ENCODE assay signal across 8 mouse cellular contexts in the genomic region with DNA sequence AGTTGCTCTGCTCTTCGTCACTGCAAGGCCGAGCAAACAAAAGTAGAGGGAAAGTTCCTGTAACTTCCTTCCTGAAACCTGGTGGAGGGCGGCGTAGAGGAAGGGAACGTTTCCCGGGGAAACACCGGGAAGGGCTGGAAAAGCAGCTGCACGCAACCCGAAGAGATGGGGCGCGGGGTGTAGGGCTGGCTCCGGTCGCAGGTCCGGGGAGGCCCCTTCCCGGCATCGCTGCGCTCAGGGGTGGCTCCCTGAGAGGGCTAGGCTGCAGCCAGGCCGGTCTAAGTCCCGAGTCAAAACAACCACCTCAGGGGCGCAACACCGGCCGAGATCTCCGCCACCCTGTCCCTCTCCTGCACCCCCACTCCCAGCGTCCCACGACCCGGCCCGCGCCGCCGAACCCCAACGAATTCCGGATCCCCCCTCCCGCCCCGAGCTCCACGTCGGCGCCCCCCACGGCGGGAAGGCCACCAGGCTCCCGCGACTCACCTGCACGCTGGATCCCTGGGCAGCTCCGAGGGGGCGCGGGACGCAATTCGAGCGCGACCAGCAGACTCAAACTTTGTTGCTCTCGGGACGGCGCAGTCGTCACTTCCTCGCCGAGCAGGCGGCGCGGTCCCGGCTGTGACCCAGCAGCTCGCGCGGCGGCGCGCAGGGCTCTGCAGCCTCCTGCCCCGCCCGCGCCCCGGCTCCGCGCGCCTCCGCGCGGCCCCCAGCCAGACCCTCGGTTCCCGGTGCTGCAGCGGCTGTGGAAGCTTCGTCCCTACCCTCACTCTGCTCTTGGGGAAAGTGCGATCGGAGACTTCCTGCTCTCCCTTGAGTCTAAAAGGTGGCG. TPM values are rescaled to one million over a fixed set of nuclear protein-coding genes. Genes with fewer than 3 reads are reported as not detected.
DNase-seq lines count a peak whose midpoint lies in the region; ATAC-seq and TF ChIP-seq lines count a peak whose summit lies in the region.

TSS of gene Elmsan1 (minus strand) at position 593 of the 832 bp plus-strand sequence.

- H3K9ac ChIP-seq in embryonic facial prominence, embryonic 11.5 days (replicated peaks; ENCODE audit: low read length) = peak within 1 kb of the TSS; percentile 86
- H3K9ac ChIP-seq in heart, adult 2 months (ENCODE audit: low read depth, low read length) = peak within 1 kb of the TSS; percentile 94
- H3K9ac ChIP-seq in limb, embryonic 13.5 days = peak within 1 kb of the TSS; percentile 89
- peak within 1 kb of the TSS; percentile 79 for H3K9ac ChIP-seq in midbrain, embryonic 13.5 days (replicated peaks)

- H3K79me2 ChIP-seq in heart, adult 2 months (replicated peaks; ENCODE audit: control insufficient read depth, insufficient read depth, low read length) = peaks cover 3% of the 10 kb centered on the region

- peak; percentile 47 to 69 for DNase-seq in left cerebral cortex, adult 18-20 months (ENCODE audit: low spot score in 2 of 2)
- no peak for DNase-seq in left cerebral cortex, adult 11 months (ENCODE audit: low spot score)
- DNase-seq in embryonic facial prominence, embryonic 11.5 days (ENCODE audit: low spot score) = peak; percentile 87
- peak; percentile 89 to 91 for DNase-seq in heart, adult 2 months
- DNase-seq in kidney, adult 18-20 months = peak; percentile 85
- peak; percentile 71 to 81 for DNase-seq in spleen, adult 18-20 months

- TF ChIP-seq EP300 in heart, adult 2 months (IDR thresholded peaks at IDR 0.05; ENCODE audit: insufficient read depth, low read depth, low read length) = 0 out of 2 replicates have a peak, but pooled peaks have one; percentile 45

- TF ChIP-seq CTCF in heart, adult 2 months (IDR thresholded peaks at IDR 0.05) = no peak

- no peaks in the 10 kb centered on the region; the same call in 1 of the 2 replicates for H3K4me1 ChIP-seq in embryonic facial prominence, embryonic 11.5 days (ENCODE audit: control insufficient read depth, insufficient read depth, low read length)
- peaks cover 19% of the 10 kb centered on the region for H3K4me1 ChIP-seq in heart, adult 2 months (ENCODE audit: control insufficient read depth, insufficient read depth, low read length)
- peaks cover 62% of the 10 kb centered on the region for H3K4me1 ChIP-seq in limb, embryonic 13.5 days
- H3K4me1 ChIP-seq in midbrain, embryonic 13.5 days (replicated peaks) = peaks cover 72% of the 10 kb centered on the region

- H3K9me3 ChIP-seq in embryonic facial prominence, embryonic 11.5 days (replicated peaks; ENCODE audit: control insufficient read depth, low read length) = no peaks in the 10 kb centered on the region
- H3K9me3 ChIP-seq in limb, embryonic 13.5 days = no peaks in the 10 kb centered on the region
- H3K9me3 ChIP-seq in midbrain, embryonic 13.5 days = no peaks in the 10 kb centered on the region

- H3K4me3 ChIP-seq in embryonic facial prominence, embryonic 11.5 days (ENCODE audit: low read depth, low read length) = peak within 1 kb of the TSS; percentile 74
- H3K4me3 ChIP-seq in heart, adult 2 months = peak within 1 kb of the TSS; percentile 91
- H3K4me3 ChIP-seq in limb, embryonic 13.5 days = peak within 1 kb of the TSS; percentile 87
- H3K4me3 ChIP-seq in midbrain, embryonic 13.5 days (replicated peaks) = peak within 1 kb of the TSS; percentile 74

- no peaks in the 10 kb centered on the region for H3K36me3 ChIP-seq in embryonic facial prominence, embryonic 11.5 days (replicated peaks; ENCODE audit: control insufficient read depth, insufficient read depth, low read depth, low read length)
- H3K36me3 ChIP-seq in heart, adult 2 months (ENCODE audit: control insufficient read depth, insufficient read depth, low read length) = no peaks in the 10 kb centered on the region; the same call in 1 of the 2 replicates
- H3K36me3 ChIP-seq in limb, embryonic 13.5 days = peaks cover 10% of the 10 kb centered on the region; the same call in 1 of the 2 replicates
- no peaks in the 10 kb centered on the region for H3K36me3 ChIP-seq in midbrain, embryonic 13.5 days

- ATAC-seq in embryonic facial prominence, embryonic 11.5 days (replicated peaks; ENCODE audit: insufficient number of reproducible peaks, low FRiP score, low TSS enrichment, low read depth) = peak; percentile 77
- ATAC-seq in limb, embryonic 13.5 days (ENCODE audit: low FRiP score, low read depth) = peak; percentile 84
- peak; percentile 74 for ATAC-seq in midbrain, embryonic 13.5 days

- 0% methylated on average over 75 of the region's 82 CpGs for WGBS in embryonic facial prominence, embryonic 11.5 days
- under 1% methylated on average over 81 of the region's 82 CpGs for WGBS in heart, adult 2 months
- WGBS in limb, embryonic 13.5 days = under 1% methylated on average over 80 of the region's 82 CpGs
- WGBS in midbrain, embryonic 13.5 days = under 1% methylated on average over 82 of the region's 82 CpGs

- peak within 1 kb of the TSS; percentile 41 for H3K4me2 ChIP-seq in embryonic facial prominence, embryonic 11.5 days (ENCODE audit: low read depth, low read length)
- peak within 1 kb of the TSS; percentile 84 for H3K4me2 ChIP-seq in limb, embryonic 13.5 days (replicated peaks)
- H3K4me2 ChIP-seq in midbrain, embryonic 13.5 days (replicated peaks) = peak within 1 kb of the TSS; percentile 99

- intact Hi-C loops in heart, adult 2 months (cut with DNase I) = loop anchor here (1.0 kb wide), 2 partner anchors 24 to 44 kb away; no protein-coding TSS in a partner anchor

- TF ChIP-seq POLR2A in heart, adult 2 months (IDR thresholded peaks at IDR 0.05; ENCODE audit: insufficient read depth, low read depth, low read length) = peak; percentile 80

- no peaks in the 10 kb centered on the region for H3K27me3 ChIP-seq in embryonic facial prominence, embryonic 11.5 days (ENCODE audit: control insufficient read depth, insufficient read depth, low read length)
- no peaks in the 10 kb centered on the region for H3K27me3 ChIP-seq in heart, adult 2 months (ENCODE audit: control insufficient read depth, insufficient read depth, low read length)
- H3K27me3 ChIP-seq in limb, embryonic 13.5 days = 0 out of 2 replicates have a peak, but pooled peaks cover 3% of the 10 kb centered on the region
- H3K27me3 ChIP-seq in midbrain, embryonic 13.5 days = peaks cover 10% of the 10 kb centered on the region; the same call in 1 of the 2 replicates

- H3K27ac ChIP-seq in embryonic facial prominence, embryonic 11.5 days (replicated peaks; ENCODE audit: low read depth, low read length) = peak within 1 kb of the TSS; percentile 15
- H3K27ac ChIP-seq in heart, adult 2 months = peak within 1 kb of the TSS; percentile 92
- peak within 1 kb of the TSS; percentile 92 for H3K27ac ChIP-seq in limb, embryonic 13.5 days
- peak within 1 kb of the TSS; percentile 65 for H3K27ac ChIP-seq in midbrain, embryonic 13.5 days

RNA-seq across cellular contexts. Expression of gene Elmsan1, which starts in this region (rescaled TPM):
- total RNA-seq in left cerebral cortex, adult 18-20 months (2021) = 10 to 100 TPM; 18.2 to 19.8 TPM
- polyA plus RNA-seq in embryonic facial prominence, embryonic 11.5 days (2014; fragmentation: Nextera tagmentation; extraction: Ambion mirVana) = 3.6 and 4.1 TPM in 2 replicates
- 10 to 100 TPM; 12.3 to 14.7 TPM for total RNA-seq in heart, adult 2 months (2021)
- polyA plus RNA-seq in heart, adult 2 months (2012; rRNA removed) = 8.1 and 8.4 TPM in 2 replicates
- polyA plus RNA-seq in limb, embryonic 13.5 days (2015; fragmentation: Nextera tagmentation; extraction: Ambion mirVana) = 8.9 and 9.9 TPM in 2 replicates
- polyA plus RNA-seq in midbrain, embryonic 13.5 days (2015; fragmentation: Nextera tagmentation; extraction: Ambion mirVana) = 3.6 and 5.2 TPM in 2 replicates

Comparison
In these comparisons a context has a peak if more than half of its experiments do, and no peak if none do; other contexts are left out.
1. H3K27ac ChIP-seq: peak in every context shown above with its lines; median percentile 92 in heart, adult 2 months; 92 in limb, embryonic 13.5 days; 65 in midbrain, embryonic 13.5 days; 15 in embryonic facial prominence, embryonic 11.5 days.
2. H3K4me2 ChIP-seq: peak in every context shown above with its lines; median percentile 99 in midbrain, embryonic 13.5 days; 84 in limb, embryonic 13.5 days; 41 in embryonic facial prominence, embryonic 11.5 days.